Mouse (Mus musculus): ENCODE data around the gene Adam12. TPM values are rescaled to one million over a fixed set of nuclear protein-coding genes. Genes with fewer than 3 reads are reported as not detected.

Adam12 gene
- polyA plus RNA-seq, 1 experiment from 2014 or later: 2.8 TPM

GRCm38 (mm10) chr7:133957873-133958272, 274.1 kb downstream of the Adam12 start:
- no peaks in the 10 kb centered on the region for H3K36me3 ChIP-seq (replicated peaks)
- no peak overlapping the region for H3K9ac ChIP-seq
- ATAC-seq (replicated peaks): no peak
- H3K4me2 ChIP-seq: no peak overlapping the region
- no peaks in the 10 kb centered on the region for H3K4me1 ChIP-seq
- no peak overlapping the region for H3K27ac ChIP-seq
- WGBS: 59% methylated on average over 2 of the region's 2 CpGs
- no peak overlapping the region for H3K4me3 ChIP-seq
- no peaks in the 10 kb centered on the region for H3K9me3 ChIP-seq
- no peaks in the 10 kb centered on the region for H3K27me3 ChIP-seq (replicated peaks)

- no peak overlapping the region for H3K4me3 ChIP-seq
- no peaks in the 10 kb centered on the region for H3K9me3 ChIP-seq
- H3K36me3 ChIP-seq (replicated peaks): no peaks in the 10 kb centered on the region
- H3K4me1 ChIP-seq: no peaks in the 10 kb centered on the region
- ATAC-seq (replicated peaks): no peak
- no peak overlapping the region for H3K9ac ChIP-seq
- H3K27ac ChIP-seq: no peak overlapping the region
- WGBS: 47% methylated on average over 9 of the region's 9 CpGs
- H3K4me2 ChIP-seq: no peak overlapping the region
- no peaks in the 10 kb centered on the region for H3K27me3 ChIP-seq (replicated peaks)
Measured at GRCm38 (mm10) chr7:133954111-133955091, 277.5 kb downstream of the Adam12 start.

- no peak overlapping the region for H3K9ac ChIP-seq
- no peaks in the 10 kb centered on the region for H3K27me3 ChIP-seq (replicated peaks)
- H3K9me3 ChIP-seq: no peaks in the 10 kb centered on the region
- 86% methylated on average over 14 of the region's 14 CpGs for WGBS
- no peak overlapping the region for H3K4me2 ChIP-seq
- no peak overlapping the region for H3K4me3 ChIP-seq
- no peaks in the 10 kb centered on the region for H3K4me1 ChIP-seq
- H3K36me3 ChIP-seq (replicated peaks): no peaks in the 10 kb centered on the region
- no peak overlapping the region for H3K27ac ChIP-seq
- no peak for ATAC-seq (replicated peaks)
Measured at GRCm38 (mm10) chr7:133951777-133952545, 280.0 kb downstream of the Adam12 start.

GRCm38 (mm10) chr7:133947360-133947759, 284.6 kb downstream of the Adam12 start:
- WGBS: 85% methylated on average over 2 of the region's 2 CpGs

GRCm38 (mm10) chr7:133946757-133947345, 285.1 kb downstream of the Adam12 start:
- Histone ChIP-seq H3K4me1 (no peaks in the 10 kb centered on the region), H3K36me3 (replicated peaks) (no peaks in the 10 kb centered on the region), H3K27ac (no peak overlapping the region), H3K9me3 (no peaks in the 10 kb centered on the region), H3K27me3 (replicated peaks) (no peaks in the 10 kb centered on the region), H3K4me2 (no peak overlapping the region), H3K4me3 (no peak overlapping the region), H3K9ac (no peak overlapping the region)
- WGBS: 78% methylated on average over 2 of the region's 2 CpGs
- ATAC-seq (replicated peaks): no peak

More at GRCm38 (mm10) chr7:133947360-133947759, 284.6 kb downstream of the Adam12 start:
- Histone ChIP-seq H3K4me3 (no peak overlapping the region), H3K4me1 (no peaks in the 10 kb centered on the region), H3K9me3 (no peaks in the 10 kb centered on the region), H3K27me3 (replicated peaks) (no peaks in the 10 kb centered on the region), H3K27ac (no peak overlapping the region), H3K9ac (no peak overlapping the region), H3K36me3 (replicated peaks) (no peaks in the 10 kb centered on the region), H3K4me2 (no peak overlapping the region)
- ATAC-seq (replicated peaks): no peak

GRCm38 (mm10) chr7:133946113-133946512, 285.8 kb downstream of the Adam12 start:
- no peak for ATAC-seq (replicated peaks)
- Histone ChIP-seq H3K36me3 (replicated peaks) (no peaks in the 10 kb centered on the region), H3K9me3 (no peaks in the 10 kb centered on the region), H3K27me3 (replicated peaks) (no peaks in the 10 kb centered on the region), H3K4me2 (no peak overlapping the region), H3K4me1 (no peaks in the 10 kb centered on the region), H3K4me3 (no peak overlapping the region), H3K27ac (no peak overlapping the region), H3K9ac (no peak overlapping the region)
- 88% methylated on average over 4 of the region's 4 CpGs for WGBS

GRCm38 (mm10) chr7:133940405-133940804, 291.5 kb downstream of the Adam12 start:
- Histone ChIP-seq H3K4me1 (peaks cover 9% of the 10 kb centered on the region), H3K4me3 (no peak overlapping the region), H3K4me2 (no peak overlapping the region), H3K9me3 (no peaks in the 10 kb centered on the region), H3K9ac (no peak overlapping the region), H3K27ac (no peak overlapping the region), H3K36me3 (replicated peaks) (no peaks in the 10 kb centered on the region), H3K27me3 (replicated peaks) (no peaks in the 10 kb centered on the region)
- 82% methylated on average over 4 of the region's 4 CpGs for WGBS
- no peak for ATAC-seq (replicated peaks)

- 86% methylated on average over 3 of the region's 3 CpGs for WGBS
- Histone ChIP-seq H3K9ac (no peak overlapping the region), H3K27ac (no peak overlapping the region), H3K9me3 (no peaks in the 10 kb centered on the region), H3K4me1 (peaks cover 9% of the 10 kb centered on the region), H3K36me3 (replicated peaks) (no peaks in the 10 kb centered on the region), H3K4me3 (no peak overlapping the region), H3K4me2 (no peak overlapping the region), H3K27me3 (replicated peaks) (no peaks in the 10 kb centered on the region)
- ATAC-seq (replicated peaks): no peak
Measured at GRCm38 (mm10) chr7:133937473-133937872, 294.5 kb downstream of the Adam12 start.

GRCm38 (mm10) chr7:133936377-133936776, 295.6 kb downstream of the Adam12 start:
- no peak for ATAC-seq (replicated peaks)
- H3K4me3 ChIP-seq: no peak overlapping the region
- H3K27ac ChIP-seq: no peak overlapping the region
- WGBS: 9% methylated on average over 4 of the region's 4 CpGs
- H3K27me3 ChIP-seq (replicated peaks): no peaks in the 10 kb centered on the region
- no peaks in the 10 kb centered on the region for H3K36me3 ChIP-seq (replicated peaks)
- no peak overlapping the region for H3K4me2 ChIP-seq
- H3K9ac ChIP-seq: no peak overlapping the region
- H3K4me1 ChIP-seq: peaks cover 9% of the 10 kb centered on the region
- H3K9me3 ChIP-seq: no peaks in the 10 kb centered on the region

GRCm38 (mm10) chr7:133933378-133933777, 298.6 kb downstream of the Adam12 start:
- no peak for ATAC-seq (replicated peaks)
- Histone ChIP-seq H3K36me3 (replicated peaks) (no peaks in the 10 kb centered on the region), H3K27ac (no peak overlapping the region), H3K4me3 (no peak overlapping the region), H3K9me3 (no peaks in the 10 kb centered on the region), H3K9ac (no peak overlapping the region), H3K27me3 (replicated peaks) (no peaks in the 10 kb centered on the region), H3K4me1 (peaks cover 9% of the 10 kb centered on the region), H3K4me2 (no peak overlapping the region)
- 46% methylated on average over 6 of the region's 6 CpGs for WGBS

GRCm38 (mm10) chr7:133931481-133931880, 300.5 kb downstream of the Adam12 start:
- H3K27me3 ChIP-seq (replicated peaks): no peaks in the 10 kb centered on the region
- H3K4me1 ChIP-seq: peaks cover 6% of the 10 kb centered on the region
- H3K9me3 ChIP-seq: no peaks in the 10 kb centered on the region
- no peak overlapping the region for H3K9ac ChIP-seq
- no peak overlapping the region for H3K4me2 ChIP-seq
- no peaks in the 10 kb centered on the region for H3K36me3 ChIP-seq (replicated peaks)
- no peak for ATAC-seq (replicated peaks)
- H3K4me3 ChIP-seq: no peak overlapping the region
- 94% methylated on average over 11 of the region's 11 CpGs for WGBS
- H3K27ac ChIP-seq: no peak overlapping the region

- Histone ChIP-seq H3K4me3 (no peak overlapping the region), H3K27ac (no peak overlapping the region), H3K4me1 (peaks cover 2% of the 10 kb centered on the region; the same call in 1 of the 2 replicates), H3K9ac (no peak overlapping the region), H3K27me3 (replicated peaks) (no peaks in the 10 kb centered on the region), H3K36me3 (replicated peaks) (no peaks in the 10 kb centered on the region), H3K9me3 (no peaks in the 10 kb centered on the region), H3K4me2 (no peak overlapping the region)
- no peak for ATAC-seq (replicated peaks)
- 91% methylated on average over 3 of the region's 3 CpGs for WGBS
Measured at GRCm38 (mm10) chr7:133928981-133929380, 303.0 kb downstream of the Adam12 start.

Data from midbrain, embryonic 15.5 days (tissue).